Mouse (Mus musculus): Measurements from ENCODE around the gene Rexo5.

Rexo5 gene

GRCm38 (mm10) chr7:119879171-119879570 lies 85.4 kb downstream of the Rexo5 start:
- Histone ChIP-seq H3K27me3 (ENCODE audit: insufficient read depth, low read length) (no peaks in the 10 kb centered on the region), H3K36me3 (ENCODE audit: insufficient read depth, low read length) (peaks cover 41% of the 10 kb centered on the region), H3K9me3 (ENCODE audit: low read length) (no peaks in the 10 kb centered on the region), H3K4me1 (replicated peaks; ENCODE audit: low read depth, low read length) (peaks cover 7% of the 10 kb centered on the region; the same call in 1 of the 2 replicates), H3K4me3 (replicated peaks; ENCODE audit: low read length) (no peak overlapping the region)
- TF ChIP-seq NANOG (IDR thresholded peaks at IDR 0.05; ENCODE audit: borderline replicate concordance, low read length) (no peak), POU5F1 (IDR thresholded peaks at IDR 0.05; ENCODE audit: borderline replicate concordance, low read length) (no peak), CTCF (conservative IDR thresholded peaks at IDR 0.05; ENCODE audit: low read length) (no peak)

GRCm38 (mm10) chr7:119880345-119880744 lies 86.5 kb downstream of the Rexo5 start:
- Histone ChIP-seq H3K27me3 (ENCODE audit: insufficient read depth, low read length) (no peaks in the 10 kb centered on the region), H3K9me3 (ENCODE audit: low read length) (no peaks in the 10 kb centered on the region), H3K4me3 (replicated peaks; ENCODE audit: low read length) (no peak overlapping the region), H3K4me1 (replicated peaks; ENCODE audit: low read depth, low read length) (0 out of 2 replicates have a peak, but pooled peaks cover 8% of the 10 kb centered on the region), H3K36me3 (ENCODE audit: insufficient read depth, low read length) (peaks cover 33% of the 10 kb centered on the region)
- TF ChIP-seq POU5F1 (IDR thresholded peaks at IDR 0.05; ENCODE audit: borderline replicate concordance, low read length) (no peak), CTCF (conservative IDR thresholded peaks at IDR 0.05; ENCODE audit: low read length) (no peak), NANOG (IDR thresholded peaks at IDR 0.05; ENCODE audit: borderline replicate concordance, low read length) (no peak)

GRCm38 (mm10) chr7:119881229-119881628 lies 87.4 kb downstream of the Rexo5 start:
- no peak overlapping the region for H3K4me3 ChIP-seq (replicated peaks; ENCODE audit: low read length)
- H3K27me3 ChIP-seq (ENCODE audit: insufficient read depth, low read length): no peaks in the 10 kb centered on the region
- H3K36me3 ChIP-seq (ENCODE audit: insufficient read depth, low read length): peaks cover 28% of the 10 kb centered on the region
- H3K9me3 ChIP-seq (ENCODE audit: low read length): no peaks in the 10 kb centered on the region
- H3K4me1 ChIP-seq (replicated peaks; ENCODE audit: low read depth, low read length): 0 out of 2 replicates have a peak, but pooled peaks cover 8% of the 10 kb centered on the region
- TF ChIP-seq POU5F1 (IDR thresholded peaks at IDR 0.05; ENCODE audit: borderline replicate concordance, low read length) (no peak), CTCF (conservative IDR thresholded peaks at IDR 0.05; ENCODE audit: low read length) (no peak), NANOG (IDR thresholded peaks at IDR 0.05; ENCODE audit: borderline replicate concordance, low read length) (no peak)

- Histone ChIP-seq H3K4me3 (replicated peaks; ENCODE audit: low read length) (no peak overlapping the region), H3K9me3 (ENCODE audit: low read length) (no peaks in the 10 kb centered on the region), H3K4me1 (replicated peaks; ENCODE audit: low read depth, low read length) (peaks cover 36% of the 10 kb centered on the region), H3K36me3 (ENCODE audit: insufficient read depth, low read length) (peaks cover 7% of the 10 kb centered on the region), H3K27me3 (ENCODE audit: insufficient read depth, low read length) (no peaks in the 10 kb centered on the region)
- TF ChIP-seq NANOG (IDR thresholded peaks at IDR 0.05; ENCODE audit: borderline replicate concordance, low read length) (no peak), POU5F1 (IDR thresholded peaks at IDR 0.05; ENCODE audit: borderline replicate concordance, low read length) (no peak)
These were observed 94.1 kb downstream of the Rexo5 start for GRCm38 (mm10) chr7:119887887-119888286.

GRCm38 (mm10) chr7:119892198-119892597 lies 98.4 kb downstream of the Rexo5 start:
- Histone ChIP-seq H3K27me3 (ENCODE audit: insufficient read depth, low read length) (no peaks in the 10 kb centered on the region), H3K4me1 (replicated peaks; ENCODE audit: low read depth, low read length) (peaks cover 62% of the 10 kb centered on the region), H3K36me3 (ENCODE audit: insufficient read depth, low read length) (peaks cover 6% of the 10 kb centered on the region), H3K9me3 (ENCODE audit: low read length) (no peaks in the 10 kb centered on the region), H3K4me3 (replicated peaks; ENCODE audit: low read length) (no peak overlapping the region)
- no peak for TF ChIP-seq CTCF (conservative IDR thresholded peaks at IDR 0.05; ENCODE audit: low read length)
- no peak for TF ChIP-seq POU5F1 (IDR thresholded peaks at IDR 0.05; ENCODE audit: borderline replicate concordance, low read length)
- no peak for TF ChIP-seq NANOG (IDR thresholded peaks at IDR 0.05; ENCODE audit: borderline replicate concordance, low read length)

GRCm38 (mm10) chr7:119892742-119893141 lies 98.9 kb downstream of the Rexo5 start:
- Histone ChIP-seq H3K27me3 (ENCODE audit: insufficient read depth, low read length) (no peaks in the 10 kb centered on the region), H3K4me1 (replicated peaks; ENCODE audit: low read depth, low read length) (peaks cover 67% of the 10 kb centered on the region)

GRCm38 (mm10) chr7:119894818-119895544 lies 101.2 kb downstream of the Rexo5 start:
- TF ChIP-seq POU5F1 (IDR thresholded peaks at IDR 0.05; ENCODE audit: borderline replicate concordance, low read length) (no peak), NANOG (IDR thresholded peaks at IDR 0.05; ENCODE audit: borderline replicate concordance, low read length) (no peak), CTCF (conservative IDR thresholded peaks at IDR 0.05; ENCODE audit: low read length) (no peak)
- no peaks in the 10 kb centered on the region for H3K9me3 ChIP-seq (ENCODE audit: low read length)

More at GRCm38 (mm10) chr7:119892742-119893141, 98.9 kb downstream of the Rexo5 start:
- H3K9me3 ChIP-seq (ENCODE audit: low read length): no peaks in the 10 kb centered on the region
- peaks cover under 1% of the 10 kb centered on the region; the same call in 1 of the 2 replicates for H3K36me3 ChIP-seq (ENCODE audit: insufficient read depth, low read length)
- H3K4me3 ChIP-seq (replicated peaks; ENCODE audit: low read length): no peak overlapping the region
- TF ChIP-seq POU5F1 (IDR thresholded peaks at IDR 0.05; ENCODE audit: borderline replicate concordance, low read length) (no peak), NANOG (IDR thresholded peaks at IDR 0.05; ENCODE audit: borderline replicate concordance, low read length) (no peak), CTCF (conservative IDR thresholded peaks at IDR 0.05; ENCODE audit: low read length) (no peak)

GRCm38 (mm10) chr7:119895639-119896512 lies 102.1 kb downstream of the Rexo5 start, which contains the start of the genes Lyrm1 and Dcun1d3:
Gene Lyrm1, plus strand, starts transcription at chr7:119895861.
Gene Dcun1d3, minus strand, starts transcription at chr7:119896298.
- peaks cover 84% of the 10 kb centered on the region for H3K4me1 ChIP-seq (replicated peaks; ENCODE audit: low read depth, low read length)
- no peaks in the 10 kb centered on the region for H3K36me3 ChIP-seq (ENCODE audit: insufficient read depth, low read length)
- H3K9me3 ChIP-seq (ENCODE audit: low read length): no peaks in the 10 kb centered on the region
- no peaks in the 10 kb centered on the region for H3K27me3 ChIP-seq (ENCODE audit: insufficient read depth, low read length)
- H3K4me3 ChIP-seq (replicated peaks; ENCODE audit: low read length): peak within 1 kb of the TSS; percentile 94
- no peak for TF ChIP-seq NANOG (IDR thresholded peaks at IDR 0.05; ENCODE audit: borderline replicate concordance, low read length)
- TF ChIP-seq CTCF (conservative IDR thresholded peaks at IDR 0.05; ENCODE audit: low read length): no peak
- TF ChIP-seq POU5F1 (IDR thresholded peaks at IDR 0.05; ENCODE audit: borderline replicate concordance, low read length): no peak

More at GRCm38 (mm10) chr7:119894818-119895544, 101.2 kb downstream of the Rexo5 start:
- Histone ChIP-seq H3K36me3 (ENCODE audit: insufficient read depth, low read length) (no peaks in the 10 kb centered on the region), H3K4me3 (replicated peaks; ENCODE audit: low read length) (peak overlapping the region; percentile 94), H3K4me1 (replicated peaks; ENCODE audit: low read depth, low read length) (peaks cover 86% of the 10 kb centered on the region), H3K27me3 (ENCODE audit: insufficient read depth, low read length) (no peaks in the 10 kb centered on the region)
